Mouse (Mus musculus): ENCODE data around the gene Gm47996.

Gene Gm47996

DNA sequence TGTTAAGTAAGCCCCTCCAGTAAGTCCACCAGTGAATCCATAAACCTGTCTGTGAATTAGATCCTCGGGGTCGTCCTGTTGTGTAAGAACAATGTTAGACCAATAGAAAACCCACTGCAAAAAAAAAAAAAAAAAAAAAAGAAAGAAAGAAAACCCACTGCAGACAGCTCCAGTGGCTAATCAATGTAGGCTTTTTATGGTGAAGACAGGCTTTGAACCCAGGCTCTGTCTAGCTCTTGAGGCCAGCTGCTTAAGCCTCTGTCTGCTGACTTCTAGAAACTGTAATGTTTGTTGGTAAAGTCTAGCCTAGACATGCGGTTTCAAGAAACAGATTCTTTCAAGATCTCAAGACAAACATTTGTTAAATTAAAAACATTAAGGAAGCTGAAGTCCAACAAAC lies 40.2 kb downstream of the Gm47996 start:
- no peak for DNase-seq (ENCODE audit: low read depth)

GRCm38 (mm10) chr1:151250529-151251193 lies 40.7 kb downstream of the Gm47996 start:
- peak; percentile 27 for DNase-seq (ENCODE audit: low read depth)

DNA sequence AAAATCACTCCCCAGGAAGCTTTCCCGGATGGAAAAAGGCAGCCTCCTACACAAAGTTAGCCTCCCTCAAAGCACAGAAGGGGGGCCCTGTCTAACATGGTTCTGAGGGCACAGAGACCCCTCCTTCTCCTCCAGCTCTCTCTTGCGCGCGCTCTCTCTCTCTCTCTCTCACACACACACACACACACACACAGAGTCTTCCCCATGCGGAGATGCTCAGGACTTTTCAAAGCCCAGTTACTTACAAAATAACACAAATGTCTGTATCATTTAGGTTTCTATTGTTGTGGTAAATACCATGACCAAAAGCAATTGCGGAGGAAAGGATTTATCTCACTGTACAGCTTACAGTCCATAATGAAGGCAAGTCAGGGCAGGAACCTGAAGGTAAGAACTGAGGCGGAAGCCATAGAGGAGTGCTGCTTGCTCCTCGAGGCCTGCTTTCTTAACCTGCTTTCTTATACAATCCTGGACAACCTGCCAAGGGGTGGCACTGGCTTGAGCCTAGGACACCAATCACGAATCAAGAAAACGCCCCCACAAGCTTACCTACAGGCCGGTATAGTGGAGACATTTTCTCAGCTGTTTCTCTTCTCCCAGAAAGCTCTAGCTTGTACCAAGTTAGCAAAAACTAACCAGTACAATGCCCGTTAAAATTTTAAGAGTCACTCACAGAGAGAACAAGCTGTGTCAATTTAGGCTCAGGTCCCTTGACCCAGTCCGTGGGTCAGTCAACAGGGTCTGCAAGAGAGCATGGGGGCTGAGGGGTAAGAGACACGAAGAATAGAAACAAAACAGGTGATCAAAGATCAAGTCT lies 41.5 kb downstream of the Gm47996 start:
- DNase-seq (ENCODE audit: low read depth), result no peak

DNA sequence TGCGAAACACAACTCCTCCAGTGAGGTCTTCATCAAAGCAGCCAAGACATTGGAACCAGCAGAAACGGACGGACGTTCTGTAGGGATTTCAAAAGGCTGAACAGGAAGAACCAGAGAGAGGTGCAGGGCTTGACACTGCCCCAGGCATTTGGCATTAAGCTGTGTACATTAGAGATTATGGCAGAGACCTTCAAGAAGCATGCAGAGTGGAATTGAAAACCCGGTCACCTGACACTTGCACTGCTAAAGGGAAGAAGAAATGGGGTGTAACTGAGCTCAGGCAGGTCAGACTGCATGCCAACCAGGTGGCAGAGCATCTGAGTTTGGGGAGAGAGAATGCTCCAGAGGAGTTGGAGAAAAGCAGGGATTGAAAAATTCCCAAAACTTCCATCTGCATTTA lies 45.5 kb downstream of the Gm47996 start:
- no peak for DNase-seq (ENCODE audit: low read depth)

- DNase-seq (ENCODE audit: low read depth), result no peak
These were observed 48.4 kb downstream of the Gm47996 start for GRCm38 (mm10) chr1:151258090-151258954.

DNA sequence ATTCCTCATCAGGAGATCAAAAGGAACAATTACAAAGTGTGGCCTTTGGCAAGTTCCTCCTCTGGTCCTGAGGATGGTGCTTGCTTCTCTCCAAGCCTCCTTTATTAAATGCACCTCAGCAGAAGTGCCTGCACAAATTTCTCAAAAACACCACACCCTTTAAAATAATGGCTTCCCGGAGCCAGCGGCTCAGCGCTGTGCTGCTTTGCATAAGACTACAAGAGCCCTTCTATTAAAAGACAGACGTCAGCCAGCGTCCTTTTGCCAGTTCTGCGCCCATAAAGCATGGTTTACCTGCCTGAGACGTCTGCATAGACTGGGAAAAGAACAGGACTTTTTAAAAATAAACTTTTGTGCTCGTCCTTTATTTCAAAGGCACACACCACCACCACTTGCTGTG lies 49.1 kb downstream of the Gm47996 start:
- no peak for DNase-seq (ENCODE audit: low read depth)
